Mouse (Mus musculus) layer of hippocampus, postnatal 36 days (tissue): ENCODE data around the gene Gm3015. TPM values are rescaled to one million over a fixed set of nuclear protein-coding genes. Genes with fewer than 3 reads are reported as not detected.
"Not testable (repeated sequence)": the region's sequence is repeated elsewhere in the genome, so short reads cannot be mapped to it uniquely, and the experiment has no call there.

Source experiments
- DNase-seq, 2 experiments: peaks; one replicate each; pipeline ENCODE4 v3.0.0; 2022
- total RNA-seq, 2 experiments: library from RNA; stranded (reverse); gene quantifications; 2 replicates each; pipeline ENCODE4 v1.2.3; 2021

The Gm3015 gene
- total RNA-seq = not detected

DNA sequence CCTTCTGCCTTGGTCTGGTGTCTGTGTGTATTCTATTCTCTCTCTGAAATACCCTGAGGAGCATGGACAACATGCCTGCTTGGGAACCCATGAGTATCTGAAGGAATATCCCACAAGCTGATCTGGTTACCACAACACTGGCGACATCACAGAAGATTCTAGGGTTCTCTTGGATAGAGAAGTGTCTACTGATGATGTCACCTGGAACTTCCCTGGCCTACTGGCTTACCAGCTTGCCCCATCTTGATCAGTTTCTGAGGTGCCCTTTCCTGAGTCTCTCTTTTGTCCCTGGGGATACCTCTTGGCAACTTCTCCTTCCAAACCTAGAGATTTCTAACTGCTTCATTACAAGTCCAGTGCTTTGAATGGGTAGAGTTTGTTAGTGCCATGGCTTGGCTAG, at the start of gene Gm3015:
TSS of gene Gm3015 (minus strand) at position 101 of the 400 bp plus-strand sequence.
- DNase-seq = not testable (repeated sequence)

DNA sequence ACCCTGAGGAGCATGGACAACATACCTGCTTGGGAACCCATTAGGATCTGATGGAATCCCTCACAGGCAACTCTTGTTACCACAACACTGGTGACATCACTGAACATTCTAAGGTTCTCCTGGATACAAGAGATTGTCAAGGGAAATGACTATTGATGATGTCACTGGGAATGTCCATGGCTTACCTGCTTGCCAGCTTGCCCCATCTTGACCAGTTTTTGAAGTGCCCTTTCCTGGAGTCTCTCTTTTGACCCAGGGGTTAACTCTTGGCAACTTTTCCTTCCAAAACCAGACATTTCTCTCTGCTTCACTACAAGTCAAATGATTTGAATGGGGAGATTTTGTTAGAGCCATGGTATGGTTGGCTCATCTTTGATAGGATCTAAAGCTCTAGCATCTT, 29.3 kb upstream of the Gm3015 start, which contains the start of gene Gm10377:
TSS of gene Gm10377 (minus strand) at position 101 of the 400 bp plus-strand sequence.
- DNase-seq = not testable (repeated sequence)

Other genes starting within 250 kb of the Gm3015 start
- gene Gm8024, start 244.5 kb downstream of the Gm3015 start, total RNA-seq = not detected
- gene Gm17124, start 168.9 kb downstream of the Gm3015 start, total RNA-seq = not detected
- gene Gm3633, start 126.9 kb downstream of the Gm3015 start, total RNA-seq = not detected
- gene Gm10378, start 112.9 kb downstream of the Gm3015 start, total RNA-seq = not detected
- gene Gm10377, start 29.2 kb upstream of the Gm3015 start, total RNA-seq = not detected
- gene Gm21977, start 84.7 kb upstream of the Gm3015 start, total RNA-seq = not detected
- gene Gm8082, start 224.8 kb upstream of the Gm3015 start, total RNA-seq = not detected
- gene Gm10376, start 246.8 kb upstream of the Gm3015 start, total RNA-seq = 1 to 10 TPM in 1 of 2 experiments, not detected in 1; 2.0 TPM